ENCODE assay signal across 8 mouse cellular contexts in genomic region chr8:121730170-121730569, GRCm38 (mm10). TPM values are rescaled to one million over a fixed set of nuclear protein-coding genes. Genes with fewer than 3 reads are reported as not detected.
A peak's percentile ranks its signal among the peaks of the same experiment; 100 is the strongest.
DNase-seq lines count a peak whose midpoint lies in the region; ATAC-seq and TF ChIP-seq lines count a peak whose summit lies in the region.

No protein-coding gene starts in this region.

- no peaks in the 10 kb centered on the region for H3K9me3 ChIP-seq in embryonic facial prominence, embryonic 10.5 days
- H3K9me3 ChIP-seq in hindbrain, embryonic 16.5 days (ENCODE audit: control insufficient read depth, low read length) = no peaks in the 10 kb centered on the region

- WGBS in kidney, adult 2 months = 9% methylated on average over 55 of the region's 60 CpGs
- WGBS in embryonic facial prominence, embryonic 10.5 days = 8% methylated on average over 57 of the region's 60 CpGs
- WGBS in hindbrain, embryonic 16.5 days = 0% methylated on average over 38 of the region's 60 CpGs

- peak overlapping the region; percentile 78 for H3K4me2 ChIP-seq in hindbrain, embryonic 16.5 days (ENCODE audit: low read length)

- H3K27ac ChIP-seq in kidney, adult 2 months (ENCODE audit: insufficient read depth, low read depth, low read length) = no peak overlapping the region
- no peak overlapping the region for H3K27ac ChIP-seq in embryonic facial prominence, embryonic 10.5 days (replicated peaks)
- H3K27ac ChIP-seq in hindbrain, embryonic 16.5 days (ENCODE audit: low read depth, low read length) = peak overlapping the region; percentile 78

- TF ChIP-seq POLR2A in kidney, adult 2 months (IDR thresholded peaks at IDR 0.05; ENCODE audit: low read depth, low read length) = no peak

- peaks cover 3% of the 10 kb centered on the region; the same call in 1 of the 2 replicates for H3K27me3 ChIP-seq in kidney, adult 2 months (replicated peaks; ENCODE audit: control insufficient read depth, insufficient read depth, low read length)
- peaks cover 78% of the 10 kb centered on the region for H3K27me3 ChIP-seq in embryonic facial prominence, embryonic 10.5 days (replicated peaks; ENCODE audit: low read depth, poor library complexity, severe bottlenecking)
- H3K27me3 ChIP-seq in hindbrain, embryonic 16.5 days (replicated peaks; ENCODE audit: control insufficient read depth, insufficient read depth, low read length) = peaks cover 2% of the 10 kb centered on the region

- TF ChIP-seq CTCF in kidney, adult 2 months (conservative IDR thresholded peaks at IDR 0.05; ENCODE audit: insufficient read depth, insufficient read length, low read depth, low read length) = no peak

- peak; percentile 26 for DNase-seq in kidney, postnatal 10 days
- no peak for DNase-seq in kidney, adult 2 months
- peak; percentile 62 for DNase-seq in embryonic facial prominence, embryonic 10.5 days (ENCODE audit: low spot score)
- peak; percentile 49 for DNase-seq in neural tube, embryonic 10.5 days (ENCODE audit: extremely low spot score, low spot score)
- no peak for DNase-seq in ovary, postnatal 36 days (ENCODE audit: low spot score)
- DNase-seq in gastrocnemius, postnatal 10 days = no peak
- DNase-seq in lung, postnatal 14 days = no peak

- H3K4me3 ChIP-seq in kidney, adult 2 months (ENCODE audit: insufficient read depth, low read depth, low read length) = no peak overlapping the region
- peak overlapping the region; percentile 62 for H3K4me3 ChIP-seq in embryonic facial prominence, embryonic 10.5 days
- H3K4me3 ChIP-seq in hindbrain, embryonic 16.5 days (ENCODE audit: low read length) = peak overlapping the region; percentile 76

- ATAC-seq in hindbrain, embryonic 16.5 days = peak; percentile 28; the same call in 1 of the 2 replicates

- no peaks in the 10 kb centered on the region for H3K36me3 ChIP-seq in kidney, adult 2 months (ENCODE audit: control insufficient read depth, insufficient read depth, low read length)
- H3K36me3 ChIP-seq in embryonic facial prominence, embryonic 10.5 days (replicated peaks) = no peaks in the 10 kb centered on the region
- no peaks in the 10 kb centered on the region for H3K36me3 ChIP-seq in hindbrain, embryonic 16.5 days (ENCODE audit: control insufficient read depth, insufficient read depth, low read length)

- no peaks in the 10 kb centered on the region for H3K4me1 ChIP-seq in kidney, adult 2 months (ENCODE audit: control insufficient read depth, insufficient read depth, low read length)
- H3K4me1 ChIP-seq in embryonic facial prominence, embryonic 10.5 days = peaks cover 27% of the 10 kb centered on the region
- H3K4me1 ChIP-seq in hindbrain, embryonic 16.5 days (ENCODE audit: control insufficient read depth, insufficient read depth, low read depth, low read length) = peaks cover 18% of the 10 kb centered on the region

- H3K9ac ChIP-seq in hindbrain, embryonic 16.5 days (ENCODE audit: low read depth, low read length) = peak overlapping the region; percentile 84

RNA-seq across cellular contexts. Expression of gene Jph3, which starts 0.7 kb away (rescaled TPM):
- 0.07 and 0.20 TPM in 2 replicates for polyA plus RNA-seq in kidney, adult 2 months (2012; rRNA removed)
- 5.2 and 5.7 TPM in 2 replicates for polyA plus RNA-seq in embryonic facial prominence, embryonic 10.5 days (2016; fragmentation: Nextera tagmentation; extraction: Ambion mirVana)
- 106 and 118 TPM in 2 replicates for polyA plus RNA-seq in hindbrain, embryonic 16.5 days (2015; fragmentation: Nextera tagmentation; extraction: Ambion mirVana)
- total RNA-seq in gastrocnemius, postnatal 10 days (2021) = under 1 TPM; 0.14 to 0.16 TPM

Comparison
In these comparisons a context has a peak if more than half of its experiments do, and no peak if none do; other contexts are left out.
1. DNase-seq: peak in kidney, postnatal 10 days (single experiment), embryonic facial prominence, embryonic 10.5 days (single experiment) and neural tube, embryonic 10.5 days (single experiment); none in kidney, adult 2 months (single experiment), ovary, postnatal 36 days (single experiment), gastrocnemius, postnatal 10 days (single experiment) and lung, postnatal 14 days (single experiment).
2. RNA of gene Jph3, which starts 0.7 kb away (polyA plus RNA-seq): 106 to 118 TPM in hindbrain, embryonic 16.5 days; 5.2 to 5.7 TPM in embryonic facial prominence, embryonic 10.5 days and 0.07 to 0.20 TPM in kidney, adult 2 months; every median in the first group is over 10 times any median in the second.